Mouse (Mus musculus) kidney, embryonic 16.5 days (tissue): ENCODE data around the gene Rpn1. TPM values are rescaled to one million over a fixed set of nuclear protein-coding genes. Genes with fewer than 3 reads are reported as not detected.

Experiments
- ATAC-seq: fragments of 200-750 bp; cut with Nextera tagmentation; 2 replicates; pipeline ENCODE4 v1.8.0; 2017; ENCODE audit warnings: moderate TSS enrichment; ENCODE audit not compliant: low FRiP score, low TSS enrichment
- H3K27ac ChIP-seq: fragments of 300-500 bp; sonication (generic); 2 replicates; pipeline ENCODE4 v1.5.1; 2014; ENCODE audit warnings: low read length
- H3K27me3 ChIP-seq: fragments of 300-500 bp; sonication (generic); 2 replicates; pipeline ENCODE4 v1.6.1; 2014; ENCODE audit warnings: low read length, control low read depth, mixed read lengths; ENCODE audit not compliant: insufficient read depth
- H3K36me3 ChIP-seq: fragments of 300-500 bp; sonication (generic); 2 replicates; pipeline ENCODE4 v1.6.1; 2014; ENCODE audit warnings: low read length, control low read depth, mixed read lengths; ENCODE audit not compliant: insufficient read depth
- H3K4me1 ChIP-seq: fragments of 300-500 bp; sonication (generic); 2 replicates; pipeline ENCODE4 v1.6.1; 2014; ENCODE audit warnings: low read length, control low read depth, mixed read lengths; ENCODE audit not compliant: insufficient read depth
- H3K4me2 ChIP-seq: fragments of 300-500 bp; sonication (generic); replicated peaks from 2 replicates; pipeline ENCODE4 v1.6.1; 2014; ENCODE audit warnings: low read depth, low read length
- H3K4me3 ChIP-seq: fragments of 300-500 bp; sonication (generic); 2 replicates; pipeline ENCODE4 v1.5.1; 2014; ENCODE audit warnings: mild to moderate bottlenecking, low read length
- H3K9ac ChIP-seq: fragments of 300-500 bp; sonication (generic); replicated peaks from 2 replicates; pipeline ENCODE4 v1.6.1; 2014; ENCODE audit warnings: low read length
- H3K9me3 ChIP-seq: fragments of 300-500 bp; sonication (generic); 2 replicates; pipeline ENCODE4 v1.6.1; 2016; ENCODE audit warnings: low read length, control low read depth
- WGBS: fragments of 180-500 bp; shearing (Covaris S2); extraction: QIAGEN DNeasy Blood & Tissue Kit; methylation state at CpG from one replicate; pipeline ENCODE4 v1.1.7; 2014; 5-methylcytosine and 5-hydroxymethylcytosine counted together
- polyA plus RNA-seq: library from polyadenylated mRNA; unstranded; fragments of >200 nt; fragmentation: Nextera tagmentation; extraction: Ambion mirVana; gene quantifications from 2 replicates; pipeline ENCODE4 v1.2.1, GENCODE M21; 2015

Gene Rpn1
- polyA plus RNA-seq, 1 experiment from 2014 or later: 473 TPM

DNA sequence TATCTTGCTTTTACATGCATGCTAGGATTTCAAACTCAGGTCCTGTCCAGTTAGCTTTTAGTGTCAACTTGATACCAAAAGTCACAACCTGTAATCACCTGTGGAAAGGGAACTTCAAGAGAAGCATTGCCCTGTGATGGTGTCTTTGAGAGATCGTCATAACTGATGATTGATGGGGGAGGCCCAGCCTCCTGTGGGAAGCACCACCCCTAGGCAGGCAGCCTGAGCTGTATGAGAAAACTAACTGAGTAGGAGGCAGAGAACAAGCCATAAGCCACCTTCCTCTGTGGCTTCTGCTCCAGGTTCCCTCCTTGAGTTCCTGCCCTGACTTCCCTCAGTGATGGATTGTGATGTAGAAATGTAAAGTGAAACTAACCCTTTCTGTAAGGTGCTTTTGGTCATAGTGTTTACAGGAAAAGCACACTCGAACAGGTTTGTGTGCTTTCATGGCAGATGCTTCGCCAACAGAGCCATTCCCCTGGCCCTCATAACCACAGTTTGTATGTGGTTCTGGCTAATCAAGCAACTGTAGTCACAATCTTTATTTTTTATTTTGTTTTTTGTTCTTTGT, 20.1 kb upstream of the Rpn1 start:
- no peaks in the 10 kb centered on the region for H3K36me3 ChIP-seq
- H3K27me3 ChIP-seq: no peaks in the 10 kb centered on the region
- no peaks in the 10 kb centered on the region for H3K9me3 ChIP-seq
- no peak for ATAC-seq
- H3K4me2 ChIP-seq: no peak overlapping the region
- no peak overlapping the region for H3K27ac ChIP-seq
- H3K9ac ChIP-seq: no peak overlapping the region
- whole genome bisulfite sequencing: 85% methylated on average over 3 of the region's 3 CpGs
- H3K4me3 ChIP-seq: no peak overlapping the region
- H3K4me1 ChIP-seq: no peaks in the 10 kb centered on the region

DNA sequence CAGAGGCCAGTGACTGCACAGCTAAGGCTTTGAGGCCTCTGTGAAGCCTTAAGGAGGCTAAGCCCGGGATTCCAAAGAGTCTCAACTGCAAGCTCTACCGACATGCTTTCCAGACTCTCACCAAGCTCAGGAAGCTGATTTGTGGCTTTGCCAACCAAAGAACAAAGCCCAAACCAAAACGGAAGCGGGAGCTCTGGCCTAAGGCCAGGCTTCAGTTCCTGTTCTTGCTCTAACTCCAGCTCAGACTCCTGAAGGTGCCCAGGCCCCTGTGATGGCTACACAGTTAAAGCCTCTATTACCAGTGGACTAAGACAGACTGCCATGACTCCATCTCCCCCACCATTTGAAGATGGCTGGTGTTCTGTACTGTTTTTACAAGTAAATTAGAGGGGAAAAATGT, 19.2 kb upstream of the Rpn1 start:
- Histone ChIP-seq H3K27ac (peak overlapping the region; percentile 35; the same call in 1 of the 2 replicates), H3K4me1 (no peaks in the 10 kb centered on the region), H3K9ac (no peak overlapping the region), H3K36me3 (no peaks in the 10 kb centered on the region), H3K4me3 (no peak overlapping the region), H3K9me3 (no peaks in the 10 kb centered on the region), H3K4me2 (no peak overlapping the region), H3K27me3 (no peaks in the 10 kb centered on the region)
- no peak for ATAC-seq
- 57% methylated on average over 4 of the region's 4 CpGs for WGBS

DNA sequence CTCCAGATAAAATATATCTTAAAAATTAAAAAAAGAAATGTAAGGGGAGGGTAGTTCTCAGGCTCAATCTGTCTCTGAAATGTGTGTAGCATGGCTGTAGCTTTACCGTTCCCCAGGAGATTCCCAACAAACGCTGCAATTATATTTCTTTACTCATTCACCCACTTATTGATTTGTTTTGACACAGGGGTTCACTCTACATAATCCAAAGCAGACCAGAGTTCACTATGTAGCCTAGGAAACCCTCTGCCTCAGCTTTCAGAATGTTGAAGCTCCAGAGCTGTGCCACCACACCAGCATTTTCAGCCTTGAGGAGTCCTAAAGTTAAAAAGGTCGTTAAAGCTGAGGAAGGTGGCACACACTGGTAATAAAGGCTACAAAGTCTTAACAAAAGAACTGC, 18.3 kb upstream of the Rpn1 start:
- no peaks in the 10 kb centered on the region for H3K9me3 ChIP-seq
- no peaks in the 10 kb centered on the region for H3K36me3 ChIP-seq
- ATAC-seq: no peak
- H3K27me3 ChIP-seq: no peaks in the 10 kb centered on the region
- H3K9ac ChIP-seq: no peak overlapping the region
- no peaks in the 10 kb centered on the region for H3K4me1 ChIP-seq
- WGBS: 64% methylated on average over 3 of the region's 3 CpGs
- H3K4me2 ChIP-seq: no peak overlapping the region
- H3K27ac ChIP-seq: no peak overlapping the region
- no peak overlapping the region for H3K4me3 ChIP-seq

GRCm38 (mm10) chr6:88067722-88068121, 16.6 kb upstream of the Rpn1 start:
- Histone ChIP-seq H3K4me2 (no peak overlapping the region), H3K4me3 (no peak overlapping the region), H3K9ac (no peak overlapping the region), H3K4me1 (no peaks in the 10 kb centered on the region), H3K27me3 (no peaks in the 10 kb centered on the region), H3K27ac (no peak overlapping the region), H3K36me3 (no peaks in the 10 kb centered on the region), H3K9me3 (no peaks in the 10 kb centered on the region)
- no peak for ATAC-seq
- 53% methylated on average over 3 of the region's 3 CpGs for WGBS

DNA sequence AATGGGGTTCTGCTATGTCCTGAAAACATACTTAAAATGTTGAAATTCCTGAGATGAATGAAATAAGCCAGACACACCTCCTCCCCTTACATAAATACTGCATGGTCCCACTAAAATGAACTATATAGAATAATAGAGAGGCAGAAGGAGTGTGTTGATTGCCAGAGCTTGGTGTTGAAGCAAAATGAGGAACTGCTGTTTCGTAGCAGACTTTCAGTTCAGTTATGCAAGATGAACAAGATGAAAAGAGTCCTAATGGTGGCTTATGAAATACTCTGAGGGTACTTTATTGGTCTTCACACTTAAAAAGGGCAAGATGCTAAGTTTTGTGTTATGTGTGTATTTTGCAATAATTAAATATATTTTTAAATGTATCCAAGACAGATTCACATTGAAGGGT, 15.5 kb upstream of the Rpn1 start:
- H3K36me3 ChIP-seq: no peaks in the 10 kb centered on the region
- H3K4me1 ChIP-seq: no peaks in the 10 kb centered on the region
- no peaks in the 10 kb centered on the region for H3K9me3 ChIP-seq
- ATAC-seq: no peak
- no peak overlapping the region for H3K9ac ChIP-seq
- no peaks in the 10 kb centered on the region for H3K27me3 ChIP-seq
- no peak overlapping the region for H3K4me3 ChIP-seq
- no peak overlapping the region for H3K27ac ChIP-seq
- WGBS: 90% methylated on average over 1 of the region's 1 CpGs
- H3K4me2 ChIP-seq: no peak overlapping the region

DNA sequence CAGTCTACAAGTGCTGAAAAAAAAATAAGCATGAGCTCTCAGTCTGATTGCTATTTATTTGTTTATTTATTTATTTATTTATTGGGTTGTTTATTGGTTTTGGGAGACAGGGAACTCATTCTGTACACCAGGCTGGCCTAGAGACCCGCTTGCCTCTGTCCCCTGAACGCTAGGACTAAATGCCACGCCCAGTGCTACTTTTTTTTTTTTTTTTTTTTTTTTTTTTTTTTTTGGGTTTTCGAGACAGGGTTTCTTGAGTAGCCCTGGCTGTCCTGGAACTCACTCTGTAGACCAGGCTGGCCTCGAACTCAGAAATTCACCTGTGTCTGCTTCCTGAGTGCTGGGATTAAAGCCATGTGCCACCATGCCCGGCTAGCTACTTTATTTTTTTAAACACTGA, 13.8 kb upstream of the Rpn1 start:
- Histone ChIP-seq H3K27ac (no peak overlapping the region), H3K9me3 (no peaks in the 10 kb centered on the region), H3K4me1 (peaks cover 5% of the 10 kb centered on the region), H3K36me3 (no peaks in the 10 kb centered on the region), H3K4me2 (no peak overlapping the region), H3K4me3 (no peak overlapping the region), H3K9ac (no peak overlapping the region), H3K27me3 (no peaks in the 10 kb centered on the region)
- ATAC-seq: no peak
- WGBS: 81% methylated on average over 6 of the region's 6 CpGs

GRCm38 (mm10) chr6:88071216-88071615, 13.1 kb upstream of the Rpn1 start:
- no peaks in the 10 kb centered on the region for H3K9me3 ChIP-seq
- no peak overlapping the region for H3K4me2 ChIP-seq
- H3K36me3 ChIP-seq: no peaks in the 10 kb centered on the region
- H3K9ac ChIP-seq: no peak overlapping the region
- no peak for ATAC-seq
- H3K4me1 ChIP-seq: peaks cover 7% of the 10 kb centered on the region
- H3K27ac ChIP-seq: peak overlapping the region; percentile 45; the same call in 1 of the 2 replicates
- whole genome bisulfite sequencing: 57% methylated on average over 5 of the region's 5 CpGs
- no peak overlapping the region for H3K4me3 ChIP-seq
- no peaks in the 10 kb centered on the region for H3K27me3 ChIP-seq

GRCm38 (mm10) chr6:88074752-88075554, 9.3 kb upstream of the Rpn1 start:
- Histone ChIP-seq H3K36me3 (no peaks in the 10 kb centered on the region), H3K27me3 (peaks cover 5% of the 10 kb centered on the region; the same call in 1 of the 2 replicates), H3K9ac (peak overlapping the region; percentile 69), H3K4me3 (peak overlapping the region; percentile 50), H3K9me3 (no peaks in the 10 kb centered on the region), H3K4me2 (peak overlapping the region; percentile 84), H3K27ac (peak overlapping the region; percentile 92), H3K4me1 (peaks cover 7% of the 10 kb centered on the region)
- peak; percentile 99 for ATAC-seq
- WGBS: 4% methylated on average over 32 of the region's 32 CpGs

- H3K9ac ChIP-seq: no peak overlapping the region
- H3K36me3 ChIP-seq: no peaks in the 10 kb centered on the region
- peaks cover 7% of the 10 kb centered on the region for H3K4me1 ChIP-seq
- no peak overlapping the region for H3K4me2 ChIP-seq
- no peaks in the 10 kb centered on the region for H3K9me3 ChIP-seq
- no peak overlapping the region for H3K27ac ChIP-seq
- H3K27me3 ChIP-seq: peaks cover 5% of the 10 kb centered on the region; the same call in 1 of the 2 replicates
- 90% methylated on average over 1 of the region's 1 CpGs for whole genome bisulfite sequencing
- ATAC-seq: no peak
- H3K4me3 ChIP-seq: no peak overlapping the region
Observed at GRCm38 (mm10) chr6:88075960-88076517, 8.2 kb upstream of the Rpn1 start.

GRCm38 (mm10) chr6:88083095-88083494, 1.2 kb upstream of the Rpn1 start:
- H3K27me3 ChIP-seq: no peaks in the 10 kb centered on the region; the same call in 1 of the 2 replicates
- no peak overlapping the region for H3K4me2 ChIP-seq
- 85% methylated on average over 7 of the region's 7 CpGs for WGBS
- no peaks in the 10 kb centered on the region for H3K9me3 ChIP-seq
- H3K27ac ChIP-seq: no peak overlapping the region
- no peaks in the 10 kb centered on the region for H3K36me3 ChIP-seq
- peaks cover 24% of the 10 kb centered on the region for H3K4me1 ChIP-seq
- no peak for ATAC-seq
- H3K9ac ChIP-seq: no peak overlapping the region
- H3K4me3 ChIP-seq: no peak overlapping the region
